Mouse (Mus musculus): ENCODE results near the gene Grb10.

- TF ChIP-seq GATA1 (IDR thresholded peaks at IDR 0.05; ENCODE audit: borderline replicate concordance, low read length) (no peak), FLI1 (IDR thresholded peaks at IDR 0.05; ENCODE audit: low read length) (no peak)
These were observed 78.3 kb downstream of the Grb10 start for GRCm38 (mm10) chr11:11960227-11960626.

Measured in megakaryocyte, embryonic 14.5 days (primary cell).